Mouse (Mus musculus): Measurements from ENCODE around the gene Cnpy3.
"Not testable (repeated sequence)": the region's sequence is repeated elsewhere in the genome, so short reads cannot be mapped to it uniquely, and the experiment has no call there.

Gene Cnpy3

DNA sequence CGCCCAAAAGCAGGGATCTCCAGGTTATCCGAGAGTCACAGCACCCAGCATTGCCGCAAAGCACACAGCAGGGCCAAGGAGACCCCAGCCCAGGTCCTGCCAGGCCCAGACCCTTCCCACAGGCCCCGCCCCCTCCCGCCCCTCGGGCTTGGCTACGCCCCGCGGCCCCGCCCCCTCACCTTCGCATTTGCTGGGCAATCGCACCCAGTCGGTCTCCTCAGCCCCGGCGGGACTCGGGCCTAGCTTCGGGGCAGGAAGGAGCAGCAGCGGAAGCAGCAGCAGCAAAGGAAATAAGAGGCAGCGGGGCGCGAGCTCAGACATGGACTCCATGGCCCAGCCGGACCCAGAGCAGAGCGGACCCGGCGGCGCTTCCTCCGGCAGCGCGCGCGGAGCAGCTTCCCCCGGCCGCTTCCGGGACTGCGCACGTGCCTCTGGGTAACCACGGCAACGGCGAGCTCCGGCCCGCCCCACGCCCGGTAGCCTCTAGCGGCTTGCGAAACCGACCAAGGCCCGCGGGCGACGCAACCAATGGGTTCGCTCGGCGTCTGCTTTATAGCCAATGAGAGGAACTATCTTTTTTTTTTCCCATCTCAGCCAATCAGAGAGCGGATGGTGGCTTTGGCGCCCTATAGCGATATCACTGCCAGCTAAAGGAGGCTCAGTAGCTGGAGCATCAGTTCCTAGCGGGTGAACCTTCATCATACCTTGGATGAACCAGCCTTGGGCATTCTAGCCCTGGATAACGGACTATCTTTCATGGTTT lies at the start of gene Cnpy3:
Gene Cnpy3, minus strand, starts transcription at position 421 of the 763 bp plus-strand sequence.
- DNase-seq: peak; percentile 97 to 98

DNA sequence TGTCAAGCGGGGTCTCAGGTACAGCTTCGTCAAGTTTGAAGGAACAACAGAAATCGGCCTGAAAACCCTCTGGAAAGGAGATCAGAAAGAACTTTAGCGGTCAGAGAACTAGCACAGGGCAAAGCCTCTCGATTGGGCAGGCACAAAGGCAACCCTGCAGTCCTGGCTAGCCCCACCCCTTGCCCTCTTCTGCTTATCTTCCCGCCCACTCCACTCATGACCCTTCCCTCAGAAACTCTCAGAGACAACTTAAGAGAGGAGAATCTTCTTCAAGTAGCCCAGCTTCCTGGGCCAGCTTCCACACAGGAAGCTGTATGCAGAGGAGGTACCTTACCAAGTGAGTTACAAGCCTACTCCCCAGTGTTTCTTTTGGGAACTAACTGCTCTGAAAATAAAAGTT lies 49.7 kb upstream of the Cnpy3 start:
- no peak for DNase-seq

DNA sequence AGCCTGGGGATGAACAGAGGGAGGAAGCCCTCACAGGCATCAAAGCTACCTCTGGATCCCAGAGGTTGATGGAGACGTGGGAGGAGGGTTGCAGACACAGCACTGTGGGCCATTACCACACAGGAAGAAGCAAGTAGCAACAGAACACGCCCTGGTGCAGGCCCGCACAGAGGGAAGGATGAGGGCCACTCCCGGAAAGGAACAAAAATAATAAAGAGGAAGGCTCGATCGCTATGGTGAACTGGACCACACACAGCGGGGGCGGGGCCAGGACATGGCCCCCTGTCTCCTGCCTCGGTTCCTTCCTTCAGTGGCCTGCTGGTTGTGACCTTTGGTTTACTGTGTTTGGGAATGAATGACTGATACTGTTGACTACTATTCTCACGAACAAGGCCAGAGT lies 47.7 kb upstream of the Cnpy3 start:
- no peak for DNase-seq

DNA sequence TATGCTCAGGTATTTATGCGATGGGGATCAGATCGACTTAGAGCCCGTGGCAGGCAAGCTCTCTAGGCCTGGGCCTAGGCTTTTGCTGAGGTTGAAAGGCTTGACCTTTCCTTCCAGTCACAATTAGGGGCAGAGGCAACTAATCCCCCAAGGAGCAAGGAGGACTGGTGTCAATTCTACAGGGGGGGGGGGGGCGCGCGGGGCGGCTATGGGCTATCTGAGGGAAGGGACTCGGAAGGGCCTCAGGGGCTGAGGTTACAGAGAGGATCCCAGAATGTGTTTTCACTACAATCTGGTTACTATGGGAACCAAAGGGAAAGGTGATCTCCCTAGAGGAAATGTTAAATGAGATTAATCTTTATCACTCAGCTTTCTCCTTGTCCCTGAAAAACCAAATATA lies 45.4 kb upstream of the Cnpy3 start:
- no peak for DNase-seq

DNA sequence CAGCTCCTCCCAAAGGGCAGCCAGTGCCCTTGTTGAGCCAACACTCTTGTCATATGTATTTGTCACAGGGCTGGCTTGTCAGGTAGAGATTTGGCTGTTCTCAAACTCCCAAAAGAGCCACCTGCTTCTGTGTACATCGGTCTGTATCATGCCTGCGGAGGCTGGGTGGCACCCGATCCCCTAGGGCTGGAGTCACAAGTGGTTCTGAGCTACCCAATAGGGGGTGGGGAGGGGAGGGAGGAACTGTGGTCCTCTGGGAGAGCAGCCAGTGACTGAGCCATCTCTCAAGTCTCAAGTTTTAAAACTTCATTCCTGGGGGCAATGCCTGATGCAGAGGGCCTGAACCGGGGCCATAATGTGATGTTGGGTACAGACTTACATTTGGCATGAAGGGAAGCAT lies 44.7 kb upstream of the Cnpy3 start:
- DNase-seq: no peak

DNA sequence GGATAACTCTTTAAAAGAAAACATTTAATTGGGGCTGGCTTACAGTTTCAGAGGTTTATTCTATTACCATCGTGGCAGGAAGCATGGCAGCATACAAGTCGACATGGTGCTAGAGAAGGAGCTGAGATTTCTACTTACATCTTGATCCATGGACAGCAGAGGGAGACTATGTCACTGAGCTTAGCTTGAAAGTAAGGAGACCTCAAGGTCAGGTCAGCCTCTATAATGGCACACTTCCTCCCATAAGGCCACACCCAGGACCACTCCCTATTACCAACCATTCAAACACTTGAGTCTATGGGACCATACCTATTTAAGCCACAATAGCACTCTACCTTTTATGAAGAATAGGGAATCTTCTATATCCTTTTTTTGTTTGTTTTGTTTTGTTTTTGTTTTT lies 40.9 kb upstream of the Cnpy3 start:
- no peak for DNase-seq

DNA sequence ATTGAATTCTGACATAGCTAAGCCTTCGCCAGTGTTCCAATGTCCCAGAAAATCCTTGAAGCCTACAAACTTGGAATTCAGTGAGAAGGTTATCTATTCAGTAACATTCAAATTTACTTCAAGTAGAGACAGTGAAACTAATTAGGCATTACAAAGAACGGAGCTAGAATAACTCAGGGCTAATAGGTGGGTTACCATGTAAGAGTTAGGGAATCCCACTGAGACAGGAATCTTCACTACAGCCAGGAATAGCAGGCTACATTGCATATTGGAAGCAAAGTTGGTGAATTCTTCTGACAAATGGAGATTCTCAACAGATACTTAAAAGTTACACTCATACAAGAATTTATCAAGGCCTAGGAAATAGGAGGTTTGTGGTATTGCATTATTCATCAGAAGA lies 36.0 kb upstream of the Cnpy3 start:
- not testable (repeated sequence) for DNase-seq

DNA sequence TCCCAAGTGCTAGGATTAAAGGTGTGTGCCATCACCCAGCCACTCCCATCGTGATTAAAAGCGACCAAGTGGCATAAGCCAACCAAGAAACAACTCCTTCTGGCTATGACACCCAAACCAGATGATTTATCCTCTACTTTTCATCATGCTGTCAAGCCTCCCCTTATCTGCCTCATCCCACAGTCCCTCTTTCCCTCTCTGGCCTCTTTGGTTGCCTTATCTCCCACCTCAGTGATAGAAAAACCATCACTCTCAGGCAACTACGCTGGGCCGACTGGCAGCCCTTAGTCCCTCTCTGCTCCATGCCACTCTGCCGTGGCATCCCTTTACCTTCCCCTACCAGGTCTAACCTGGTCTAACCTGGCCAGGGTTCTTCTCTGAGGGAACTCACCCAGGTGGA lies 34.9 kb upstream of the Cnpy3 start:
- DNase-seq: no peak

DNA sequence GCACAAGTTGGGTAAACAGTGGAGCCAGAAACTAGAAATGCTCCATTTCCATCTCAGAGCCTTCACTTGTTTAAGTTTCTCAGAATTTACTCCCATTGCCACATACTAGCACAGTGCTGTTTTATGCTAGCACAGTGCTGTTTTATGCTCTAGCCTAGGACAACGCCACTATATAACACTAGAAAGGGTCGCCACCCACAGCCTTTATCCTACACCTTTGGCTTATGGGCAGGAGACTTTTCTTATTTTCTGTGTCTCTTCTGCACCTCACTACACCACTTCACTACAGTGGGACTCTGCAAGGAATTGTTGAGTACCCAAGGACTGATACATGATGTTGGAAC lies 31.2 kb upstream of the Cnpy3 start:
- no peak for DNase-seq

DNA sequence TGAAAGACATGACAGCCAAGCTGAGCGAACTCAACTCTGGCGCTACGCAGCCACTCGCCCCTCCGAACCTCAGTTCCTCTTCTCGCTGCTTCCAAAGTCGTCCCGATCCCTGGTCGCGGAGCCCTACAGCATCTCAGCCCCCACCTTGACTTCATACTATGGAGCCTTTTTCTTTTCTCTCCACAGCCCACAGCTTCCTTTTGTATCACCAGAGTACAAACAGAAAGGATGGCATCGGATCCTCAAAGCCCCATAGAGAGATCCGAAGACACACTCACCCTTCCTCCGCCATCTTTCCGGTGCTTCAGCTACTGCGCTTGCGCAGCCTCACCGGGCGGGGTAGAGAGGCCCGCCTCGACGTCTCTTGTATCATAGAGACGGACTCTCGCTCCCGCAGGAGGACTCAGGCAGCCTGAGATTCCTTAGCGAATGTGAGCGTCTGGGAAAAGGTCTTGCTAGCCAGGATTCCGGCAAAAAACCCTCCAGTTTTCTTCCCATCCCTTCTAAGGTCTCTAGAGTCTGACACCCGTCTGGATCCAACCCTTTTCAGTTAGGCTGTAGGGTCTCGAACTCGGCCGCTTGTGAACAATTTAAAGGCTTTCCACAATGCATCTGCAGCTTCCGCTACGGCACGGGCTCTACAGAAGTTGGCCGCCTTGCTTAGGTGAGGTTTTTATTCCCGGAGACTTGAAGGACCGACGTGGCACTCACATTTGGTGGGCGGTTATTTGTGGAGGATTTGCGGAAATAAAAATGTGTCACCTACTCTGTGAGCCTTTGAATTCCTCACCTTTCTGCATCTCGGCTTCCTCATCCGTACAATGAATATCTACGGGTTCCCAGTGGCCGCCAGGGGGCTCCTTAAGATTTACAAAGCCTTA lies 30.6 kb upstream of the Cnpy3 start, which contains the start of gene Rpl7l1:
Gene Rpl7l1, minus strand, starts transcription at position 332 of the 881 bp plus-strand sequence.
- peak; percentile 90 to 94 for DNase-seq

DNA sequence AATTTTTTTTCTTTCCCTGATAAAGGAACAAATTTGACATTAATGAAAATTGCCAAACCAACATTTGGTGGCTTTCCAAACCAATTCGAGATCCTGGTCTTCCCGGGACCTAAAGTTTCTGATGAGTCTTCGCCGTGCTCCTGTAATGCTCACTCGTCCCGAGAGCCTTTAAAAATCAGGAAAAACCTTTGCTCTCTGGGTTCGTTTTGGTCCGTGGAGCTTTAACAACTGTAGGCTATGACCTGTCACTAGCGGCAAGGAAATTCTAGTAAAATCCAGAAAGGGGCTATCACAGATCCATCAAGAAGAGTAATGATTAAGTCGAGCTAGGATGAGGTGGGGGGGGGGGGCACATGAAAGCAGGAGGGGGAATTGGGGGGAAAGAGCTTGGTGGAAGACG lies 29.9 kb upstream of the Cnpy3 start:
- peak in 1 of 2 experiments; percentile 22 for DNase-seq

DNA sequence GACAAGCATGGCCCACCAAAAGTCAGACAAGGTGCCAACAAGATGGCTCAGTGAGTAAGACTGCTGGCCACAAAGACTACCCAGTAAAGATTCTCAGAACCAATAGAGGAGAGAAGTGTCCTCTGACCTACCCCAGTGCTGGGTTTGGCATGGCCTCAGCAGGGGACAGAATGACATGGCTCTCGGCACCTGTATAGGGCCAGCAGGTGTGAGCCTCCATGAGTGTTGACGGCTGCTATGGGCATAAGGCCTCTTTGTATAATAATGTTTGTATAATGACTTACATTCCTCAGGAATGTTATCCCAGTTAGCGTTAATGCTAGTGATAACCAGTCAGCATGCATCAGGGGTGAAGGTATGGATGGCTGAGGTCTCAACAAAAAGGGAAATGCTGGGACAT lies 24.1 kb upstream of the Cnpy3 start:
- DNase-seq: no peak

DNA sequence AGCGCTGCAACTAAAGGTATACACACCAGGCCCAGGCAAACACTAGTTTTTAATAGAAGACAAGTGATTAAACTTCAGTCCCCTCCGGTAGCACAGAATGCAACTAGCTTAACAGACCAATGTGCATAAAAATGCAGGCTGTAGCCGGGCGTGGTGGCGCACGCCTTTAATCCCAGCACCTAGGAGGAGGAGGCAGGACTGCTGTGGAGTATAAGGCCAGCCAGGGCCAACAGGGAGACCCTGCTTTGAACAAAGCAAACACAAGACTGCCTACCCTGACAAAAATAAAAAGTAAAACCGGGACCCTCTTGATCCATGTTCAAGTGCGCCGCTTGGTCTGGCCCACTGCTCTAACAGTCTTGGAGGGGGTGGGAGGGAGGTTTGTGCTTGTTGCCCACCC lies 23.1 kb upstream of the Cnpy3 start:
- DNase-seq: peak in 1 of 2 experiments; percentile 12

DNA sequence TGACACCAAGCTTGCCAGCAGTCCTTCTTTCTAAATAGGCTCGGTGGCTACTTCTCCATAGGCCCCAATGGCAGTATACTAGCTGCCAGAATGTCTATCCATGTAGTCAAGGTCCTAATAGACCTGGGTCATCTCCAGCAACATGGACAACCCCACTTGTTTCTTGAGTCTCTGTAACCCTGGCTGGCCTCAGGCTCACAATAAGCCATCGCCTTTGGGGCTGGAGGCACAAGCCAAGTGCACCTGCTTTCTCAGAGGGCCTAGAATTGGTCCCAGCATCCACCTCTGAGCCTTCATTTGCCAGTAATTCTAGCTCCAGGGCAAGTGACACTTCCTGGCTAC lies 22.1 kb upstream of the Cnpy3 start:
- DNase-seq: peak in 1 of 2 experiments; percentile 11

DNA sequence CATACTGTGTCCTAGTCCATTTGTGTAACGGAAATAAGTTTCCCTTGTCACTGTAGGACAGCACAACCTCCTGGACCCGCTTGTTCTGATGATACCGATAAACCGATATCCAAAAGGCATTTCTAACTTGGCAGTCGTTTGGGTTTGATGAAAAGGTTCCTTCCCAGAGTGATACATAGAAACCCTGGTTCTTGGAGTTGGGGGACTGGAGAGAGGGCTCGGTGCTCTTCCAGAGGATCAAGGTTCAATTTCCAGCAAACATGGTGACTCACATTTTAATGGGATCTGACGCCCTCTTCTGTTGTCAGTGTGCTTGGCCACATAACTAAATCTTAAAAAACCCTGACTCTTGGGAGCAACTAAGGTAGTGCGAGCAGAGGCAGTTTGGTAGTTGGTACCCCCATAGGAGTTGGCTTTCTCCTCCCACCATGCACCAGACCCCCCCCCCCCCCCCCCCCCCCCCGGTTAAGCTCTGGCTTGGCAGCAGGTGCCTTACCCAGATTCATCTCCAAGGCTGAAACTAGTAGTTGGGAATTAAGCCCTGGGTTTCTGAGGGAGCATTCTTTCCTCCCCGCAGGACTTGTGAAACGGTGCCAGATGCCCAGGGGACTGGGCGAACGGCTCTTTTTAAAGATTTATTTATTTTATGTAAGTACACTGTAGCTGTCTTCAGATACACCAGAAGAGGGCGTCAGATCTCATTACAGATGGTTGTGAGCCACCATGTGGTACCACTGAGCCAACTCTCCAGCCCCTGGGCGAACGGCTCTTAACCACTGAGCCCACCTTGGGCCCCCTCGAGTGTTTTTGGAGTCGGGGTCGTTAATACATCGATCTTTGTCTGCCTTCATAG lies 21.5 kb upstream of the Cnpy3 start:
- DNase-seq: peak in 1 of 2 experiments; percentile 22

DNA sequence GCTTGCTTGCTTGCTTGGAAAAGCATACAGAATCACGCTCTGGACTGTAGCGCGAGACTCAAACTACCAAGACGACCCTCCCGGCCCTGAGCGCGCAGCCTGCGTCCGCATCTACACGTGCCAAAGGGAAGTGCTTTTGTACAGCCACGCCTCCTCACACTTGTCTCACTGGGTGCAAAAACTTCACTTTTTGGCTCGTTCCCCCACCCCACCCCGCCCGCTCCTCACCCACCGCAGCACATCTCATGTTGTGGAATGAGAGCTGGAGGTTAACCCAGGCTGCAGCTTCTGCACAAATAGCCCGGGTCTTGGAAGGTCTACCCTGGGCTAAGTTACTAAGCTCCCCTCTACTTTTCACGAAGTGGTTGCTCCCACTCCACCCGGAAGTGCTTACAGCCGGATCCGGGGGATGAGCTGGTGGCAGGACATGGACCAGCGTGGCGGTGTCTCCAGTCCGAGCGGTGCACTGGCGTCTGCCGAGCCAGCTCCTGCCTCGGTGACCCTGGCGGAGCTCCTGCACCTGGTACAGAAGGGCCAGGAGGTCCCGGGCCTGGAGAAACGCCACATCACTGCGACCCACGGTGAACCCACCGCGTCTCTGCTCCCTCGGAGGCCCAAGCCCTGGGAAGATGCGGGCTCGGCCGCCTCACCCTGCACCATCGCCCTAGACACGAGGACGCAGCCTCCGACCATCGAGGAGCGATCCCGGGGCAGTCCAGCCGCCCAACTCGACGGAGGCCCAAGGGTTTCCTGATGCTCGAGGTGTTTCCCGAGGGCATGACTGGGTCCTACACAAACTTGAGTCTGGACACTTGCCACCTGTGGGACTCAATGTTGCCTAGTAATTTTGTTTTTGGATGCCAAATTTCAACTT lies 20.6 kb upstream of the Cnpy3 start, which contains the start of gene 2310039H08Rik:
Gene 2310039H08Rik, plus strand, starts transcription at position 232 of the 874 bp plus-strand sequence.
- peak; percentile 78 to 82 for DNase-seq

DNA sequence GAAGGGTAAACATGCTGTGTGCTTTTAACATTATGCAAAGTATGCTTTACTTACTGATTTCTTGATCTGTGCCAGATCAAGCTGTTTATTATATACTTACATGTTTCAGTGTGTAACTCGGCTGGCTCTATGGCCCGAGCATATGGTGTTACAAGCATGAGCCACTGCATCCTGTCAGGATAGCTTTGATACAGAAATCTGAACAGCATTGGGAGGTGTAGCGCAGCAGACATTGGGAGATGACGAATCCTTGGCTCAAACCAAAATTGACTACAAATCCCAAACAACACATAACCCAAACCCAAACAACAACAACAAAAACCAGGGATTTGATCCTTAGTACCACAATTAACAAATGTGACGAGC lies 20.0 kb upstream of the Cnpy3 start:
- no peak for DNase-seq

DNA sequence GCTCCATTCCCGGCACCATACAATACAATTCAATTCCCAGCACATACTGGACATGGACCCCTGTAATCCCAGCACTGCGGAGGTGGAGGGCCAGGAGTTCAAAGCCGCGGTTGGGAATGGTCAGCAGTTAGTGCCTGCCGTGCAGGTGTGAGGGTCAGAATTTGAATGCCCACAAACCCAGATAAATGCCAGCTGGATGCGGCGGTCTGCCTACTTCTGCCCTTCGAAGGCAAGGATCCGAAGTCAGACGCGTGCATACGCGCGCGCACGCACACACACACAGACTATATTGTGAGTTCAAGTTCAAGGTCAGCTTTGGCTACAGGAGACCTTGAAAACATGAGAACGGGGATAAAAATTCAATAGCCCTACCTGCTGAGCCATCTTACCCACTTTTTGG lies 19.6 kb upstream of the Cnpy3 start:
- peak in 1 of 2 experiments; percentile 9 for DNase-seq

DNA sequence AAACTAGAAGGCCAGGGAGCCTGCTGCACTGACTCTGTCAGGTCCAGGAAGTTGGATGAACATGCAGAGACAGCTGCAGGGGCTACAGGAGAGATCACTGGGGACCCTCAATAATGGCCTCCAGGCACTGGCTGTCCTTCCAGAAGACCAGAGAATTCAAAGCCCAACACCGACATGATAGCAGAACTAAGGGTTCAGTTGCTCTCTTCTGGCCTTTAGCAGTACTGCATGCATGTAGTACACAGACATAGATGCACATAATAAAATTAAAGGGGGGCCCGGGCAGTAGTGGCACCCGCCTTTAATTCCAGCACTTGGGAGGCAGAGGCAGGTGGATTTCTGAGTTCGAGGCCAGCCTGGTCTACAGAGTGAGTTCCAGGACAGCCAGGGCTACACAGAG lies 19.0 kb upstream of the Cnpy3 start:
- no peak for DNase-seq

DNA sequence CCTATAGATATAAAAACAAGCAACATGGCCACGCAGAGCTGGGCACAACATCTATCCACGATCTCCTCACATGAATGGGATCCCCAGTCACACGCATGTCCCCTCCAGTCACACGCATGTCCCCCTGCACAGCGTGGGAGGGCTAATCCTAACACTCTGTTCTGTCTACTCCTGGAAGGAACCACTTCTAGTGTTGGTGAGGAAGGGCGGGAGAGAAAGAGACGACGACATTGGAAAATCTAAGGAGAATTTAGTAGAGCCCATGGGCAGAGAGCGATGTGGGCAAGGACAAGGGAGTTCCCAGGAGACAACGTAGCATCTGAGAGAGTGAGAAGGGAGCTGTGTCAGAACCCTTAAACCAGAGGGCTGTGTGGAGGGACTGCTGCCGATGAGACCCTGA lies 18.5 kb upstream of the Cnpy3 start:
- DNase-seq: no peak

DNA sequence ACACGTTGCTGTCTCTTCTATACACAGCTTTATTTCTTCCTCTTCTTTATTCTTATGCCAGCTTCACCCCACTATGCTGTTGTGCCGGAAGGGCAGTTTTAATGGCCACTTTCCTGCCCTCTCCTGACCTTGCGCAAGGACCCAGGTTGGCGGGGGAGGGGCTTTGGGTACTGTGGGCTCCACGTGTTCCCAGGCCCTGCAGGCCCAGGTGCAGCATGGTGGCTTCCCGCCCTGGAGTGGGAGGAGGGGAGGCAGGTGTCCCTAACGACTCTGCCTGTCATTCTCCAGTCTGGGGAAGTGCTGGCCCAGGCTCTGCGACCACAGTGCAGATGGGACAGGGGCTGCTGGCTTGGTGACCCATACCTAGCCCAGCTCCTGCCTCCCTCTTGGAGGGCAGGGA lies 15.9 kb upstream of the Cnpy3 start:
- peak in 1 of 2 experiments; percentile 28 for DNase-seq

DNA sequence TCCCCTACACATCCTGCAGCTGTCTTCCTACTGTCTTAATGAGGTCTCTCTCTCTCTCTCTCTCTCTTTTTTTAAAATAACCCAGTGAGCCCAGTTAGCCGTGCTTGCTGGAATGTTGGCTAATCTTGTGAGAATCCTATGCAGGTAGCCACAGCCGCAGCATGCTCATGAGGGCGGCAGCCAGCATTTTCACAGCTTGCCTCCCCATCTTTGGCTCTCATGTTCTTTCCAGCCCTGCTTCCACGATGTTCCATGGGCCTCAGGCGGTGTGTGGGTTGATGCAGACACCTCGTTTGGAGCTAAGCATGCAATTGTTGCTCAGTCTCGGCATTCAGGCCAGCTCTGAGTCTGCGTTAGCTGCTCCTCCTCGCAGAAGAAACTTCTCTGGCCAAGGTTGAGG lies 12.9 kb upstream of the Cnpy3 start:
- not testable (repeated sequence) for DNase-seq
